Mouse (Mus musculus): ENCODE data around the gene Agr3. TPM values are rescaled to one million over a fixed set of nuclear protein-coding genes. Genes with fewer than 3 reads are reported as not detected.

Gene Agr3
- 0.09 TPM in 1 of 2 replicates, not detected in the other for polyA plus RNA-seq (2012; rRNA removed)

- DNase-seq (ENCODE audit: low read depth), result peak; percentile 7
- no peak for TF ChIP-seq POLR2A (IDR thresholded peaks at IDR 0.05; ENCODE audit: borderline replicate concordance, extremely low read depth, insufficient read depth, insufficient read length, poor library complexity, severe bottlenecking)
- no peak for TF ChIP-seq CTCF (IDR thresholded peaks at IDR 0.05; ENCODE audit: borderline replicate concordance, extremely low read depth, insufficient read depth, insufficient read length)
These were observed at the start of gene Agr3 for GRCm38 (mm10) chr12:35925402-35925801. Gene Agr3 (plus strand): TSS chr12:35925620.

GRCm38 (mm10) chr12:35884892-35885558, 40.4 kb upstream of the Agr3 start:
- DNase-seq (ENCODE audit: low read depth), result peak; percentile 39
- peak; percentile 21; the same call in 1 of the 2 replicates for TF ChIP-seq CTCF (IDR thresholded peaks at IDR 0.05; ENCODE audit: borderline replicate concordance, extremely low read depth, insufficient read depth, insufficient read length)
- no peak for TF ChIP-seq POLR2A (IDR thresholded peaks at IDR 0.05; ENCODE audit: borderline replicate concordance, extremely low read depth, insufficient read depth, insufficient read length, poor library complexity, severe bottlenecking)

GRCm38 (mm10) chr12:35889383-35889782, 36.0 kb upstream of the Agr3 start:
- DNase-seq (ENCODE audit: low read depth), result peak; percentile 24
- no peak for TF ChIP-seq CTCF (IDR thresholded peaks at IDR 0.05; ENCODE audit: borderline replicate concordance, extremely low read depth, insufficient read depth, insufficient read length)
- no peak for TF ChIP-seq POLR2A (IDR thresholded peaks at IDR 0.05; ENCODE audit: borderline replicate concordance, extremely low read depth, insufficient read depth, insufficient read length, poor library complexity, severe bottlenecking)

GRCm38 (mm10) chr12:35890756-35891155, 34.7 kb upstream of the Agr3 start:
- DNase-seq (ENCODE audit: low read depth), result no peak
- TF ChIP-seq POLR2A (IDR thresholded peaks at IDR 0.05; ENCODE audit: borderline replicate concordance, extremely low read depth, insufficient read depth, insufficient read length, poor library complexity, severe bottlenecking) (no peak), CTCF (IDR thresholded peaks at IDR 0.05; ENCODE audit: borderline replicate concordance, extremely low read depth, insufficient read depth, insufficient read length) (no peak)

- TF ChIP-seq POLR2A (IDR thresholded peaks at IDR 0.05; ENCODE audit: borderline replicate concordance, extremely low read depth, insufficient read depth, insufficient read length, poor library complexity, severe bottlenecking) (no peak), CTCF (IDR thresholded peaks at IDR 0.05; ENCODE audit: borderline replicate concordance, extremely low read depth, insufficient read depth, insufficient read length) (no peak)
- no peak for DNase-seq (ENCODE audit: low read depth)
These were observed 31.0 kb upstream of the Agr3 start for GRCm38 (mm10) chr12:35894304-35894900.

- peak; percentile 94 for DNase-seq (ENCODE audit: low read depth)
- peak; percentile 50; the same call in 1 of the 2 replicates for TF ChIP-seq CTCF (IDR thresholded peaks at IDR 0.05; ENCODE audit: borderline replicate concordance, extremely low read depth, insufficient read depth, insufficient read length)
- no peak for TF ChIP-seq POLR2A (IDR thresholded peaks at IDR 0.05; ENCODE audit: borderline replicate concordance, extremely low read depth, insufficient read depth, insufficient read length, poor library complexity, severe bottlenecking)
These were observed 29.3 kb upstream of the Agr3 start for GRCm38 (mm10) chr12:35895875-35896763.

- no peak for DNase-seq (ENCODE audit: low read depth)
- TF ChIP-seq POLR2A (IDR thresholded peaks at IDR 0.05; ENCODE audit: borderline replicate concordance, extremely low read depth, insufficient read depth, insufficient read length, poor library complexity, severe bottlenecking) (no peak), CTCF (IDR thresholded peaks at IDR 0.05; ENCODE audit: borderline replicate concordance, extremely low read depth, insufficient read depth, insufficient read length) (no peak)
These were observed 28.6 kb upstream of the Agr3 start for GRCm38 (mm10) chr12:35896764-35897282.

- TF ChIP-seq POLR2A (IDR thresholded peaks at IDR 0.05; ENCODE audit: borderline replicate concordance, extremely low read depth, insufficient read depth, insufficient read length, poor library complexity, severe bottlenecking) (no peak), CTCF (IDR thresholded peaks at IDR 0.05; ENCODE audit: borderline replicate concordance, extremely low read depth, insufficient read depth, insufficient read length) (no peak)
- DNase-seq (ENCODE audit: low read depth), result no peak
These were observed 14.8 kb upstream of the Agr3 start for GRCm38 (mm10) chr12:35910632-35911031.

GRCm38 (mm10) chr12:35915813-35916212, 9.6 kb upstream of the Agr3 start:
- TF ChIP-seq POLR2A (IDR thresholded peaks at IDR 0.05; ENCODE audit: borderline replicate concordance, extremely low read depth, insufficient read depth, insufficient read length, poor library complexity, severe bottlenecking) (no peak), CTCF (IDR thresholded peaks at IDR 0.05; ENCODE audit: borderline replicate concordance, extremely low read depth, insufficient read depth, insufficient read length) (no peak)
- no peak for DNase-seq (ENCODE audit: low read depth)

- peak; percentile 35 for DNase-seq (ENCODE audit: low read depth)
- TF ChIP-seq POLR2A (IDR thresholded peaks at IDR 0.05; ENCODE audit: borderline replicate concordance, extremely low read depth, insufficient read depth, insufficient read length, poor library complexity, severe bottlenecking), result no peak
- TF ChIP-seq CTCF (IDR thresholded peaks at IDR 0.05; ENCODE audit: borderline replicate concordance, extremely low read depth, insufficient read depth, insufficient read length), result no peak
These were observed 9.0 kb upstream of the Agr3 start for GRCm38 (mm10) chr12:35916467-35916866.

- DNase-seq (ENCODE audit: low read depth), result peak; percentile 90
- no peak for TF ChIP-seq POLR2A (IDR thresholded peaks at IDR 0.05; ENCODE audit: borderline replicate concordance, extremely low read depth, insufficient read depth, insufficient read length, poor library complexity, severe bottlenecking)
- TF ChIP-seq CTCF (IDR thresholded peaks at IDR 0.05; ENCODE audit: borderline replicate concordance, extremely low read depth, insufficient read depth, insufficient read length), result no peak
These were observed 7.4 kb upstream of the Agr3 start for GRCm38 (mm10) chr12:35918031-35918430.
